Mouse (Mus musculus): ENCODE measurements around the gene Cers2.

GRCm38 (mm10) chr3:95296103-95296469 is 18.5 kb upstream of the Cers2 start:
- TF ChIP-seq ZC3H11A (IDR thresholded peaks at IDR 0.05; ENCODE audit: low read depth, low read length) (no peak), CTCF (conservative IDR thresholded peaks at IDR 0.05 in 1 of 2, IDR thresholded peaks at IDR 0.05 in 1 of 2; ENCODE audit: low read depth in 2 of 2, low read length in 2 of 2) (peak; percentile 57 to 76), POLR2A (IDR thresholded peaks at IDR 0.05; ENCODE audit: low read depth, low read length) (no peak), POLR2AphosphoS2 (IDR thresholded peaks at IDR 0.05; ENCODE audit: low read depth, low read length) (no peak), USF2 (conservative IDR thresholded peaks at IDR 0.05; ENCODE audit: low read depth, low read length) (no peak), MAZ (IDR thresholded peaks at IDR 0.05; ENCODE audit: low read depth, low read length) (no peak), SMC3 (IDR thresholded peaks at IDR 0.05; ENCODE audit: low read depth, low read length) (peak; percentile 55), RCOR1 (conservative IDR thresholded peaks at IDR 0.05; ENCODE audit: low read depth, low read length) (no peak), MAX (IDR thresholded peaks at IDR 0.05; ENCODE audit: low read length) (no peak), JUND (conservative IDR thresholded peaks at IDR 0.05; ENCODE audit: low read depth, low read length) (no peak)
